Mouse (Mus musculus) liver, postnatal 0 days (tissue): ENCODE measurements around the gene Sh3glb2.

Experiments
- CTCF ChIP-seq: sonication (generic); IDR thresholded peaks from 2 replicates; pipeline ENCODE4 v1.5.1; 2016; ENCODE audit warnings: antibody characterized with exemption, low read depth
- EP300 ChIP-seq: IDR thresholded peaks from 2 replicates; pipeline ENCODE4 v1.6.1; 2016; ENCODE audit warnings: antibody characterized with exemption, low read depth, mild to moderate bottlenecking

- no peak for TF ChIP-seq CTCF
- no peak for TF ChIP-seq EP300
These were observed 1.3 kb downstream of the Sh3glb2 start for GRCm38 (mm10) chr2:30357552-30358510.
